Mouse (Mus musculus): Measurements from ENCODE around the gene Clcn2.
A peak's percentile ranks its signal among the peaks of the same experiment; 100 is the strongest.

GRCm38 (mm10) chr16:20716841-20717180 lies 735 bp downstream of the Clcn2 start:
- TF ChIP-seq CTCF (IDR thresholded peaks at IDR 0.05; ENCODE audit: low read depth) (peak; percentile 17; the same call in 1 of the 2 replicates), EP300 (IDR thresholded peaks at IDR 0.05; ENCODE audit: low read depth) (no peak)
